Mouse (Mus musculus): Measurements from ENCODE around the gene Gm36210. TPM values are rescaled to one million over a fixed set of nuclear protein-coding genes. Genes with fewer than 3 reads are reported as not detected.
A peak's percentile ranks its signal among the peaks of the same experiment; 100 is the strongest.

Gm36210 gene
- total RNA-seq (2014; rRNA removed) (0.31 and 3.3 TPM in 2 replicates), polyA plus RNA-seq (2015; fragmentation: Nextera tagmentation; extraction: Ambion mirVana) (0.30 and 0.45 TPM in 2 replicates)

DNA sequence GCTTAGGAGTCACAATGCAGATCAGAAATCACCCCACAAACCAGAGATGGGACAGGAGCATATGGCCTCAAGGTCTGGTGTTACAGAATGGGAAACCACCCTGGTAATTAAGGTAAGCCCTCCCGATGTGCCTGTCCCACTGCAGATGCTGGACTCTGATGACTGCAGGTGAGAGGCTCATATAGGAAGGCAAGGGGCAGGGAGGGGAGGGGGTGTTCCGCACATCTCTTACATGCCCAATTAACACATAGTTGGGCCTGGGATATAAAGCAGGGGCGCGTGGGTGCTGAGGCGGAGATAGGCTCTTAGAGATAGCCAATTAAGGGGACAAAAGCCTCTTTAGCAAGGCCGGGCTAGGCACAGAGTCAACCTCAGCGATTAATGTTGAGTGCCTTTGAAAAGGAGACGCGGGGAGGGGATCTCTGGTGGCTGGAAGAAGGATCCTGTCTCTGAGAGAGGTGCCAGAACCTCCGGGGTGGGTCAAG is at the start of gene Gm36210:
Gm36210 (minus strand) TSS at position 51 of the 485 bp plus-strand sequence.
- no peak within 1 kb of the TSS for H3K4me3 ChIP-seq (ENCODE audit: low read length)
- H3K4me1 ChIP-seq (ENCODE audit: insufficient read depth, low read length), result no peaks in the 10 kb centered on the region
- ATAC-seq (no peak), DNase-seq (ENCODE audit: low spot score) (no peak)
- no peak within 1 kb of the TSS for H3K27ac ChIP-seq
- no peak for TF ChIP-seq CTCF (IDR thresholded peaks at IDR 0.05; ENCODE audit: low read depth)
- H3K36me3 ChIP-seq (ENCODE audit: insufficient read depth, low read length), result no peaks in the 10 kb centered on the region
- H3K9me3 ChIP-seq (ENCODE audit: low read length), result no peaks in the 10 kb centered on the region
- no peak within 1 kb of the TSS for H3K4me2 ChIP-seq (ENCODE audit: low read depth, low read length)
- H3K9ac ChIP-seq (replicated peaks; ENCODE audit: low read length), result no peak within 1 kb of the TSS
- no peaks in the 10 kb centered on the region for H3K27me3 ChIP-seq (ENCODE audit: insufficient read depth, low read length)
- WGBS, result 61% methylated on average over 10 of the region's 10 CpGs

DNA sequence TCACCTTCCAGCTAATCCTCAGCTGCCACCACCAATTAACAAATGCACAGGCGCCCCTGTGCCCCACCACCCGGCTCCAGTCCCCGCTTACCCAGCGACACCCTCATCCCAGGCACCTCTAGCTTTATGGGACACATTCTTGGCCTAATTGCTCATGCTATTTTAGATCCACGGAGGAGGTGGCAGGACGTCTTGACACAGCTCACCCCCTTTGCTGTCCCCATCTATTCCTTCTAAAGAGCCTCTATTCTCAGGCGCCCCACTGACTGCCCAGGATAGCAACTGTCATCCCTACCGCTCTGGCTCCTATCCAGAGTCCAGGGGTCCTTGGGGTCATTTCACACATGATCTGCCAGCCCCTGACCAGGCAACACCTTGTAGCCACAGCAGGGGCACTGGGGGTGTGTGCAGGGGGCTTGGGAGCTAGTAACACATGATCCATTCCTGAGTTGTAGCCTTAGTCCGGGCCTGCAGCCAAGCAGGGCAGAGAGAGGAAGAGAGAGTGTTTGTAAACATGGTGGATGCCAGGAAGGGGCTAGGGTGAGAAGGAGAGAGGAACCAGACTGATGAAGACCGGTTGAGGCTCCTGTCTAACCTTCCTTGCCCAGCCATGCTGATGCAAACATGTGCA is 47.6 kb upstream of the Gm36210 start:
- DNase-seq (ENCODE audit: low spot score) (peak; percentile 8), ATAC-seq (no peak; the same call in 1 of the 2 replicates)
- Histone ChIP-seq H3K27me3 (ENCODE audit: insufficient read depth, low read length) (no peaks in the 10 kb centered on the region), H3K27ac (no peak overlapping the region), H3K4me1 (ENCODE audit: insufficient read depth, low read length) (no peaks in the 10 kb centered on the region), H3K4me2 (ENCODE audit: low read depth, low read length) (no peak overlapping the region), H3K9ac (replicated peaks; ENCODE audit: low read length) (no peak overlapping the region), H3K36me3 (ENCODE audit: insufficient read depth, low read length) (no peaks in the 10 kb centered on the region), H3K4me3 (ENCODE audit: low read length) (no peak overlapping the region), H3K9me3 (ENCODE audit: low read length) (no peaks in the 10 kb centered on the region)
- WGBS, result 23% methylated on average over 10 of the region's 10 CpGs
- TF ChIP-seq CTCF (IDR thresholded peaks at IDR 0.05; ENCODE audit: low read depth), result no peak

- ATAC-seq, result no peak
- Histone ChIP-seq H3K9me3 (ENCODE audit: low read length) (no peaks in the 10 kb centered on the region), H3K27me3 (ENCODE audit: insufficient read depth, low read length) (no peaks in the 10 kb centered on the region), H3K4me2 (ENCODE audit: low read depth, low read length) (no peak overlapping the region), H3K9ac (replicated peaks; ENCODE audit: low read length) (no peak overlapping the region), H3K4me1 (ENCODE audit: insufficient read depth, low read length) (no peaks in the 10 kb centered on the region), H3K4me3 (ENCODE audit: low read length) (no peak overlapping the region), H3K27ac (no peak overlapping the region), H3K36me3 (ENCODE audit: insufficient read depth, low read length) (no peaks in the 10 kb centered on the region)
- WGBS, result 85% methylated on average over 19 of the region's 19 CpGs
- no peak for DNase-seq (ENCODE audit: low spot score)
- TF ChIP-seq CTCF (IDR thresholded peaks at IDR 0.05; ENCODE audit: low read depth), result no peak; the same call in 1 of the 2 replicates
Measured at GRCm38 (mm10) chr7:4950561-4951342, 44.4 kb upstream of the Gm36210 start.

DNA sequence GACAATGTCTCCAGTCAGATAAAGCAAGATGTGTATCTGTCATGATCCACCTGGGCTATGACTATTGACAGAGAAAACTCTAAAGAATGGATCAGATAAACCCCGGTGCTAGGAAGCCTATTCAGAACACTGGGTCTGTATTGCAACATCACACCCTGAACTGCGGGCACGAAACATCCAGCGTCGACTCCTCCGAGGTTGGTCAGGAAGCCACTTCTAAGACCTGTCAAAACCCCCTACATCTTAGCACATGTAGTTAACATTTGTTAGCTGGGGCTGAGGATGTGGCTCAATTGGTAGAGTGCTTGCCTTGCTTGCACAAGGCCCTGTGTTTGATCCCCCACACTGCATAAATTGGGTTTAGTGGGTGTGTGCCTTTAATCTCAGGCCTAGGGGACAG is 42.1 kb upstream of the Gm36210 start:
- Histone ChIP-seq H3K4me2 (ENCODE audit: low read depth, low read length) (no peak overlapping the region), H3K4me1 (ENCODE audit: insufficient read depth, low read length) (no peaks in the 10 kb centered on the region; the same call in 1 of the 2 replicates), H3K27me3 (ENCODE audit: insufficient read depth, low read length) (no peaks in the 10 kb centered on the region), H3K27ac (no peak overlapping the region), H3K4me3 (ENCODE audit: low read length) (no peak overlapping the region), H3K9me3 (ENCODE audit: low read length) (no peaks in the 10 kb centered on the region), H3K9ac (replicated peaks; ENCODE audit: low read length) (no peak overlapping the region), H3K36me3 (ENCODE audit: insufficient read depth, low read length) (no peaks in the 10 kb centered on the region)
- no peak for ATAC-seq
- WGBS, result 89% methylated on average over 6 of the region's 6 CpGs
- DNase-seq (ENCODE audit: low spot score), result no peak
- TF ChIP-seq CTCF (IDR thresholded peaks at IDR 0.05; ENCODE audit: low read depth), result no peak

- TF ChIP-seq CTCF (IDR thresholded peaks at IDR 0.05; ENCODE audit: low read depth), result no peak
- 31% methylated on average over 2 of the region's 2 CpGs for WGBS
- H3K4me1 ChIP-seq (ENCODE audit: insufficient read depth, low read length), result no peaks in the 10 kb centered on the region; the same call in 1 of the 2 replicates
- H3K9ac ChIP-seq (replicated peaks; ENCODE audit: low read length), result no peak overlapping the region
- H3K36me3 ChIP-seq (ENCODE audit: insufficient read depth, low read length), result no peaks in the 10 kb centered on the region
- no peaks in the 10 kb centered on the region for H3K9me3 ChIP-seq (ENCODE audit: low read length)
- no peaks in the 10 kb centered on the region for H3K27me3 ChIP-seq (ENCODE audit: insufficient read depth, low read length)
- H3K4me3 ChIP-seq (ENCODE audit: low read length), result no peak overlapping the region
- H3K4me2 ChIP-seq (ENCODE audit: low read depth, low read length), result no peak overlapping the region
- H3K27ac ChIP-seq, result no peak overlapping the region
- no peak for DNase-seq (ENCODE audit: low spot score)
- no peak for ATAC-seq
Measured at GRCm38 (mm10) chr7:4947855-4948254, 41.5 kb upstream of the Gm36210 start.

DNA sequence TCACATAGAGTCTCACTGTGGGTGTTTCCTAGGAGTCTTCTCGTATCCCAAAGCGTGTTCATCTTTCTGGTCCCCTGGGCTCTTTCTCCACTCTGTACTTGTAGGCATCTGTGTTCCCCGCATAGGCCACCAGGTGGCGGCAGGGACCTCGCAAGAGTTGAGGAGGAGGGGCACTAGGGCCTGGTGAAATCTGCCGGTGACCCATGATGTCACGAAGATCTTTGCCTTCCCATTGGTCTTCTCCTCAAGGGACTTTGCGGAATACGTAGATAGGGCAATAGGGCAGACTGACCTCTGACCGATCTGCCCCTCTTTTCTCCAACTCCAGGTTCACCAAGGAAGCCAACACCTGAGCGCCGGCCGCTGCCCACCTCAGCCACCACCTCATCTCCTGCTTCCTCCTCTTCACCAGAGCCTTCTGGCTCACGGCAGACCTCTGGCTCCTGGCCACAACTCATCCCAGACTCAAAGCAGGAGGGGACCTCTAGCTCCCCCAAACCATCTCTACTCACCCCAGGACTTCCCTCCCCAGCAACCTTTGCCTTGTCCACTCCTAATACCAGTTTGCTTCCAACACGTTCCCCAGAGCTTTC is 37.0 kb upstream of the Gm36210 start:
- Histone ChIP-seq H3K4me2 (ENCODE audit: low read depth, low read length) (peak overlapping the region; percentile 57), H3K36me3 (ENCODE audit: insufficient read depth, low read length) (no peaks in the 10 kb centered on the region), H3K27me3 (ENCODE audit: insufficient read depth, low read length) (no peaks in the 10 kb centered on the region), H3K4me1 (ENCODE audit: insufficient read depth, low read length) (no peaks in the 10 kb centered on the region; the same call in 1 of the 2 replicates), H3K4me3 (ENCODE audit: low read length) (peak overlapping the region; percentile 27), H3K9ac (replicated peaks; ENCODE audit: low read length) (no peak overlapping the region), H3K9me3 (ENCODE audit: low read length) (no peaks in the 10 kb centered on the region), H3K27ac (no peak overlapping the region)
- TF ChIP-seq CTCF (IDR thresholded peaks at IDR 0.05; ENCODE audit: low read depth), result peak; percentile 97
- DNase-seq (ENCODE audit: low spot score) (peak; percentile 95), ATAC-seq (peak; percentile 90)
- 19% methylated on average over 15 of the region's 15 CpGs for WGBS

Data from hindbrain, postnatal 0 days (tissue).